Mouse (Mus musculus) midbrain, embryonic 13.5 days (tissue): ENCODE measurements around the gene Gypa. TPM values are rescaled to one million over a fixed set of nuclear protein-coding genes. Genes with fewer than 3 reads are reported as not detected.

Experiments
- ATAC-seq: fragments of 200-750 bp; cut with Nextera tagmentation; 2 replicates; pipeline ENCODE4 v1.8.0; 2017; ENCODE audit warnings: mild to moderate bottlenecking, moderate TSS enrichment, moderate library complexity
- H3K27ac ChIP-seq: fragments of 300-500 bp; sonication (generic); 2 replicates; pipeline ENCODE4 v1.5.1; 2015; ENCODE audit warnings: inconsistent platforms, mild to moderate bottlenecking, moderate library complexity
- H3K27me3 ChIP-seq: fragments of 300-500 bp; sonication (generic); 2 replicates; pipeline ENCODE4 v1.6.1; 2015; ENCODE audit warnings: mild to moderate bottlenecking, inconsistent platforms
- H3K36me3 ChIP-seq: fragments of 300-500 bp; sonication (generic); 2 replicates; pipeline ENCODE4 v1.6.1; 2015; ENCODE audit warnings: mild to moderate bottlenecking, inconsistent platforms
- H3K4me1 ChIP-seq: fragments of 300-500 bp; sonication (generic); replicated peaks from 2 replicates; pipeline ENCODE4 v1.6.1; 2015; ENCODE audit warnings: inconsistent platforms
- H3K4me2 ChIP-seq: fragments of 300-500 bp; sonication (generic); replicated peaks from 2 replicates; pipeline ENCODE4 v1.6.1; 2015; ENCODE audit warnings: moderate library complexity, mild to moderate bottlenecking, inconsistent platforms
- H3K4me3 ChIP-seq: fragments of 300-500 bp; sonication (generic); replicated peaks from 2 replicates; pipeline ENCODE4 v1.5.1; 2015; ENCODE audit warnings: mild to moderate bottlenecking, inconsistent platforms
- H3K9ac ChIP-seq: fragments of 300-500 bp; sonication (generic); replicated peaks from 2 replicates; pipeline ENCODE4 v1.6.1; 2015; ENCODE audit warnings: mild to moderate bottlenecking, inconsistent platforms
- H3K9me3 ChIP-seq: fragments of 300-500 bp; sonication (generic); 2 replicates; pipeline ENCODE4 v1.6.1; 2016; ENCODE audit warnings: mild to moderate bottlenecking, inconsistent platforms
- WGBS: fragments of 180-500 bp; shearing (Covaris S2); methylation state at CpG from one replicate; pipeline ENCODE4 v1.1.7; 2015; 5-methylcytosine and 5-hydroxymethylcytosine counted together
- polyA plus RNA-seq: library from polyadenylated mRNA; unstranded; fragments of >200 nt; fragmentation: Nextera tagmentation; extraction: Ambion mirVana; gene quantifications from 2 replicates; pipeline ENCODE4 v1.2.1, GENCODE M21; 2015

Gypa gene
- polyA plus RNA-seq, 1 experiment from 2014 or later: 4.2 TPM

DNA sequence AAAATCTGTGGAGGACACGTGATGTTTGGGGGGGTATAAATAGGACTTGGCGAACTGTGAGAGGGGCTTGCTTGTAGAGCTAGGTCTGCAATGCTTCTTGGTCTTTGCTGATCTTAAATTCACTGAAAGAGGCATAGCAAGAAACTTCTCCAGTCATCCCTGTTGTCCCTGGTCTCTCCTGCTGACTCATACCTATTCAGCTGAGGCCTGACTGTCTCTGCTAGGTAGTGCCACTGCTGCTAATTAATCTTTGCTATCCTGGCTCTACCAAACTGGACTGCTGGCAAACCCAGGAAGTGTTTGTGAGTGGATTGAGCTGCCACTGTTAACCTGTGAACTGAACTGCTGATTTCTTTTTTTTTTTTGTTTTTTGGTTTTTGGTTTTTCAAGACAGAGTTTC is 61.4 kb downstream of the Gypa start:
- WGBS: 94% methylated on average over 2 of the region's 2 CpGs
- Histone ChIP-seq H3K4me1 (no peaks in the 10 kb centered on the region), H3K27ac (no peak overlapping the region), H3K4me3 (no peak overlapping the region), H3K9me3 (no peaks in the 10 kb centered on the region), H3K27me3 (no peaks in the 10 kb centered on the region), H3K4me2 (no peak overlapping the region), H3K9ac (no peak overlapping the region), H3K36me3 (no peaks in the 10 kb centered on the region)
- no peak for ATAC-seq

Other genes starting within 250 kb of the Gypa start
- 0.03 TPM in 2 replicates for gene Frem3, start 117.3 kb downstream of the Gypa start, polyA plus RNA-seq
- 79.4 and 90.7 TPM in 2 replicates for gene Smarca5, start 245.7 kb downstream of the Gypa start, polyA plus RNA-seq